Mouse (Mus musculus) ES-E14 (cell line): ENCODE measurements around the gene Lcn8. TPM values are rescaled to one million over a fixed set of nuclear protein-coding genes. Genes with fewer than 3 reads are reported as not detected.
A peak's percentile ranks its signal among the peaks of the same experiment; 100 is the strongest.
"Not testable (repeated sequence)": the region's sequence is repeated elsewhere in the genome, so short reads cannot be mapped to it uniquely, and the experiment has no call there.

ENCODE experiments used
- DNase-seq: peaks from one replicate; pipeline ENCODE4 v3.0.0-alpha.2; 2013; ENCODE audit warnings: low read depth, low spot score
- H3K27ac ChIP-seq: 2 replicates; pipeline ENCODE4 v1.5.1; 2012; ENCODE audit warnings: low read depth, mild to moderate bottlenecking, low read length, moderate library complexity, mixed read lengths; ENCODE audit not compliant: poor library complexity, insufficient read depth, severe bottlenecking
- H3K36me3 ChIP-seq: 2 replicates; pipeline ENCODE4 v1.6.1; 2012; ENCODE audit warnings: mild to moderate bottlenecking, low read length, moderate library complexity, mixed read lengths; ENCODE audit not compliant: control insufficient read depth, poor library complexity, insufficient read depth, severe bottlenecking
- H3K4me1 ChIP-seq, 2 experiments: fragments of 150-350 bp in 1 of 2; sonication (generic) in 1 of 2; 2 replicates each; pipeline ENCODE4 v1.6.1; 2012; ENCODE audit warnings: low read length in 2 of 2, mild to moderate bottlenecking in 1 of 2, mixed read lengths in 1 of 2; ENCODE audit not compliant: control insufficient read depth in 2 of 2, insufficient read depth in 2 of 2, poor library complexity in 1 of 2
- H3K4me3 ChIP-seq, 2 experiments: fragments of 150-350 bp in 1 of 2; sonication (generic) in 1 of 2; 2 replicates each; pipeline ENCODE4 v1.5.1; 2012; ENCODE audit warnings: low read length in 2 of 2, low read depth in 1 of 2, mild to moderate bottlenecking in 1 of 2, mixed read lengths in 1 of 2; ENCODE audit not compliant: insufficient read depth in 1 of 2, poor library complexity in 1 of 2, severe bottlenecking in 1 of 2
- H3K9ac ChIP-seq: 2 replicates; pipeline ENCODE4 v1.6.1; 2012; ENCODE audit warnings: low read depth, mild to moderate bottlenecking, low read length, mixed read lengths; ENCODE audit not compliant: poor library complexity, insufficient read depth, severe bottlenecking
- H3K9me3 ChIP-seq: fragments of 150-350 bp; sonication (generic); 2 replicates; pipeline ENCODE4 v1.6.1; 2012; ENCODE audit warnings: low read depth, mild to moderate bottlenecking, low read length; ENCODE audit not compliant: control insufficient read depth, insufficient read depth
- CHD2 ChIP-seq: IDR thresholded peaks from 2 replicates; pipeline ENCODE4 v1.6.1; 2014; ENCODE audit warnings: mild to moderate bottlenecking, low read depth, low read length, inconsistent platforms
- HCFC1 ChIP-seq: IDR thresholded peaks from 2 replicates; pipeline ENCODE4 v1.6.1; 2012; ENCODE audit warnings: low read length, inconsistent platforms, borderline replicate concordance; ENCODE audit not compliant: insufficient read depth
- MAFK ChIP-seq: IDR thresholded peaks from 2 replicates; pipeline ENCODE4 v1.6.1; 2014; ENCODE audit warnings: mild to moderate bottlenecking, low read depth, low read length, inconsistent platforms; ENCODE audit not compliant: insufficient read depth
- ZC3H11A ChIP-seq: IDR thresholded peaks from 2 replicates; pipeline ENCODE4 v1.6.1; 2012; ENCODE audit warnings: low read depth, mild to moderate bottlenecking, inconsistent platforms, low read length, borderline replicate concordance
- ZNF384 ChIP-seq: IDR thresholded peaks from 2 replicates; pipeline ENCODE4 v1.6.1; 2012; ENCODE audit warnings: low read depth, low read length, inconsistent platforms
- in situ Hi-C, 2 experiments: fragments of 600-800 bp; cut with MboI; formaldehyde crosslinking; loops; one replicate each; pipeline ENCODE4 v1.15.1; 2025; ENCODE audit warnings: low sequenced_read_pairs in 2 of 2, inconsistent platforms in 1 of 2; ENCODE audit not compliant: unreplicated experiment in 2 of 2
- total RNA-seq: library from RNA; depleted of rRNA; stranded (reverse); fragments of 300-350 nt; gene quantifications from 2 replicates; pipeline ENCODE4 v1.2.3, GENCODE M21; 2012

Lcn8 gene
- total RNA-seq, 1 experiment = not detected

GRCm38 (mm10) chr2:25694605-25695004 lies 41.7 kb downstream of the Lcn8 start:
- in situ Hi-C loops = no loop called here
- Histone ChIP-seq H3K36me3 (no peaks in the 10 kb centered on the region), H3K4me3 (no peak overlapping the region), H3K4me1 (no peaks in the 10 kb centered on the region), H3K9ac (no peak overlapping the region), H3K27ac (no peak overlapping the region), H3K9me3 (no peaks in the 10 kb centered on the region)
- peak; percentile 96 for DNase-seq
- no peak for TF ChIP-seq MAFK
- no peak for TF ChIP-seq ZC3H11A

DNA sequence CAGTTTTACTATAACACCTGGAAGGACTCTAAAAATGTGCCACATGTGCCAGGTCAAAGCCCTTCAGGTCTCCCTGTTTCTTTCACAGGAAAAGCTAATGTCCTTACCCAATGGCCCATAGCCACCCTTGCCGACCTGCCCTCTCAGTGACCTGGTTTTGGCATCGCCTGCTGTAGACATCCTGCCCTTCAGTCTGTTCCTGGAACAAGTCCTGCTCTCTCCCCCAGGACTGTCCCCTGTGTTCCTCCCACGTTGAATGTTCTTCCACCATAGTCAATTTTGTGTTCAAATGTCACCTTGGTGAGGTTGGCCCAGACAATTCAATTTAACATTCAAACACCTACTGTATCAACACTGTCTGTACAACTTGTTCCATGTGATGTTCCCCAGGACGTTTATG lies 44.0 kb downstream of the Lcn8 start:
- Histone ChIP-seq H3K36me3 (no peaks in the 10 kb centered on the region), H3K4me3 (no peak overlapping the region), H3K4me1 (no peaks in the 10 kb centered on the region), H3K9ac (no peak overlapping the region), H3K27ac (no peak overlapping the region), H3K9me3 (no peaks in the 10 kb centered on the region)
- in situ Hi-C loops = no loop called here
- TF ChIP-seq ZNF384 (no peak), HCFC1 (no peak), MAFK (no peak), CHD2 (no peak), ZC3H11A (no peak)
- DNase-seq = no peak

DNA sequence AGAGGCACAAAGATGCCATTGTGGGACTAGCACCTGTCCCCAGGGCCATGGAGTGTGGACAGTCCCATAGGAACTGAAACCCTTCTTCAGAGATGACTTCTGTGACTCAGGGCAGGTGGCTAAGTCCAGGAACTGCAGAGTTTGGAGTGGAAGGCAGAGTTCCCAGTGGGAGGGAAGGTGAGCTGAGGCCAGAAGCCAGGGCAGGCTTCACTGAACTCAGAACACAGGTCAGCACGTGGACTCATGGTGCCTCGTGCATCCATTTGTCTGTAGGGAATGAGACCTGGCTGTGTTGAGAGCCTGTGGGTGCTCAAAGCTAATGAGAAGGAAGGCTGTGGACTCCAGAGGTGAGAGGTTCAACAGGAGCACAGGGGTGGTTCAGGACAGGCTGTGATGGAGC lies 45.8 kb downstream of the Lcn8 start:
- Histone ChIP-seq H3K36me3 (no peaks in the 10 kb centered on the region), H3K9me3 (no peaks in the 10 kb centered on the region), H3K4me3 (no peak overlapping the region), H3K27ac (no peak overlapping the region), H3K9ac (no peak overlapping the region), H3K4me1 (no peaks in the 10 kb centered on the region)
- no peak for DNase-seq
- in situ Hi-C loops = no loop called here
- TF ChIP-seq ZC3H11A (no peak), MAFK (no peak)

- H3K9ac ChIP-seq, H3K4me1 ChIP-seq, H3K9me3 ChIP-seq, H3K27ac ChIP-seq, H3K4me3 ChIP-seq, H3K36me3 ChIP-seq, DNase-seq, in situ Hi-C loops: not testable (repeated sequence)
Observed at GRCm38 (mm10) chr2:25699743-25700142, 46.8 kb downstream of the Lcn8 start, which contains the start of gene Obp2a. Gene Obp2a, plus strand, starts transcription at chr2:25700043.

DNA sequence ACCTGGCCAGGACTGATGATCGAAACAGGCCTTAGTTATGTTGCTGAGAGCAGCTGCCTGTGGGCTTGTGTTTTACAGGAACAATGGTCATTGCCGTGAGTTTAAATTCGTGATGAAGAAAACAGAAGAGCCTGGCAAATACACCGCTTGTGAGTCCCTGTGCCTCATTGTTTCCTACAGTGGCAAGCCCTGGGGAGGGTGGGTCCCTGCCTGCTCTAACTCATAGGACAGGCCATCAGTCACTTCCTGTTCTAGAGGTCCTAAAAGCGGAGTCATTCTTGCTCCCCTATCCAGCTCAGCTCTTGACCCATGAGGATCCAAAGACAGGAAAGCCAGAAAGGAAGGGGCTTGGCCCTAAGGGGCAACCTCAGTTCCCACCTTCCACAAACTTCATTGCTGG lies 48.1 kb downstream of the Lcn8 start:
- Histone ChIP-seq H3K4me3 (no peak overlapping the region), H3K9ac (no peak overlapping the region), H3K36me3 (no peaks in the 10 kb centered on the region), H3K27ac (no peak overlapping the region), H3K4me1 (no peaks in the 10 kb centered on the region), H3K9me3 (no peaks in the 10 kb centered on the region)
- in situ Hi-C loops = no loop called here
- no peak for DNase-seq
- TF ChIP-seq ZNF384 = no peak
- no peak for TF ChIP-seq CHD2
- no peak for TF ChIP-seq MAFK
